Mouse (Mus musculus) heart, adult 8-10 months (tissue): ENCODE measurements around the gene Gm20696. TPM values are rescaled to one million over a fixed set of nuclear protein-coding genes. Genes with fewer than 3 reads are reported as not detected.

Source experiments
- DNase-seq: peaks from one replicate; pipeline ENCODE4 v3.0.0; 2022; ENCODE audit warnings: low spot score
- total RNA-seq, 4 experiments: library from RNA; stranded (reverse); gene quantifications; 2 replicates each; pipeline ENCODE4 v1.2.4; 2022

Gene Gm20696
- total RNA-seq, 4 experiments from 2014 or later, result 0.72 to 2.2 (median 1.6) TPM

DNA sequence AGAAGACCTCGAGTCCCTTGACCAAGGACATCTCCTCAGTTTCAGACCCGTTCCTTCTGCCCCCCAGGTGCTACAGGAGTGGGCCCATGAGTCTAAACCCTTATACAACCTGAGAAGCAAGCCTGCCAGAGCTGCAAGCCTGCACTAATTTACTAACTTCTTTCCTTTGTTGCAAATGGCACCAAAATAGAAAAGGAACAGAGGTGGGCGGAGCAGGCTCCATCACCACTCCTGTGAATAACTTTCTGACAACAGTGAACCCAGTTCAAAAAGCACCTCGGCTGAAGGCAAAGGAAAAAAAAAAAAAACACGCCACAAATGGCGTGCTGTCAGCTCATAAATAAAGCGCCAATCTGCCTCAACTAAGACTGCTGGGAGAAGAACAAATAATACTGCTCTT, 225.5 kb downstream of the Gm20696 start:
- no peak for DNase-seq

DNA sequence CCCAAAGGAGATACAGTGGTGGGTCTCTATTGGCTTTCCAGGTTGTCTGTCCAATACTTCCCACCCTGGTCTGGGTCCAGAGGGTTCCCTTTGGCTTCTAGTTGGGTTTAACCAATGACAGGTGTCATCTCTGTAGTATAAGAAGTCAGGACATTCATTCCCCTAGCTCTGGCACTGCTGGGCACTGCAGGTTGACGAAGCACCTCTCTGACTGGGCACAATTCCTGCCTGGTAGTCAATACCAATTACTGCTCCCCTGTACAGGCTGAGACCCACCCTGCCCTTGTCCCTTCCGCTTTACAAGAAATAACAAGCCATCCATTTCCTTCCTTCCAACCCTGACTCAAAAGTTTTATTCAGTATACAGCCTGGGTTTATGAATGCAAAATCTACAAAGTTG, 226.0 kb downstream of the Gm20696 start:
- DNase-seq, result no peak

DNA sequence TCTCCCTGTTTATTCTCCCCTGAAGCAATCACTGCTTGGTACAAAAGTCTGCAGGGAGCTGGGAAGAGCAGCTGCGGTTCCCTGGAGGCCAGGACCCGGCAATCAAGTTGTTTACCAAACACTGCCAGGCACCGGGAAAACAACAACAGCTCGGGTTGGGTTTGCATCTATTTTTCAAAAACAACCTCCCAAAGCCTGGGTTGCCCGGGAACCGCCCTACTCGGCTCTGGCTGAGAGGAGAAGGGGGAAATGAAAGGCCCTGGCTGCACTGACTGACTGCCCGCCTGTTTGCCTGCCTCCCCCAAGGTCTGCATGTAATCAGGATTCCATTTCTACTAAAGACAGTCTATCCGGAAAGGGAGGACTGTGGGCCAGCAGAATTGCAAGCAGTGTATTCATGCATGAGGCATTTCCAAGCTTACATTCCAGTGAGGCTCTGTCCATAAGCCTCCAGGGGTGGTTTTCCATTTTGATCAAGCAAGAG, 226.7 kb downstream of the Gm20696 start:
- DNase-seq, result peak; percentile 59

DNA sequence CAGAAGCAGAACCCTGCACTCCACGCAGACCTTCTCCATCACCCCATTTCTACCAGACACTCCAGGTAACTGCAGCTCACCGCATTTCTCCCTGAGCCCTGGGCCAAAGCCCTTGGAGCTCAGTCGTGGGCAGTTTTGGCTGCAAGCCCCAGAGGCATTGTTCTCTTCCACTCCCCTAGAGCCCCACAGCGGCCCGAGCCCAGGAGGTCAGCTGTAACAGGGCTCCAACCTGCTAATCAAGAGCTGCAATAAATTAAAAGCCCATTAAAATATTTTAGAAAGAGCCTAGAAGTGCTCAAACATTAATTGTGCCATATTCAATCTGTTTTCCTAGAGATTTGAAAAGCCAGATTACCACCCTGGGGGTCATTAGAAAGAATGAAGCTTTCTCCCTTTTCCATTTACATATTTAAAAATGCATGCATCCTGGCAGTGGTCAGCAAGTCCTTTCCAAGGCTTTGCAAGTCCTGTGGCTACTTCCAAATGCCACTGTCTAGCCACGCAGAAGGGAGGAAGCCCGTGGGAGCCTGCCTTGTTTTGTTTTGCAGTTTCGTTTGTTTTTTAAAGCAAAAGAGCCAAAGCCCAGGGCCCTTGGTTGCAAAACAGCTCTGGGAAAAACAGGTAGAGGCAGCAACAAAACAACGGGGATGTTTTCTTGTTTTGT, 227.3 kb downstream of the Gm20696 start:
- no peak for DNase-seq

DNA sequence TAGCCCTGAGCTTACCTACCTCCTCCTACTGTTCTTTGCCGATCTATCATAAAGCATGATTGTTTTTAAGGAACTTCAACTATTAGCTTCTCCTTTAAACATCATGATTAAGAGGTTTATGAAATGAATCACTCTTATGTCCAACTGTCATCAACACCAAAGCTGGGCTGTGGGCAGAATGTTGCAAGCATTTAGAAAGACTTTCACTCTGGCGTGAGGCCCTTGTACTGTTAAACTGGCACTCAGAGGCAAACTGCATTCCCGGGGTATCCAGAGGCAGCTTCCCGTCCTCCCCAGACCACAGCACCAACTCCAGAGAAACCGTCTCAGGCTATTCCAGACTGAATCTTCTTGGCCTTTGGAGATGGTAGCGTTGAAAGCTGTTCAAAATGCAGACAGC, 230.2 kb downstream of the Gm20696 start:
- no peak for DNase-seq

DNA sequence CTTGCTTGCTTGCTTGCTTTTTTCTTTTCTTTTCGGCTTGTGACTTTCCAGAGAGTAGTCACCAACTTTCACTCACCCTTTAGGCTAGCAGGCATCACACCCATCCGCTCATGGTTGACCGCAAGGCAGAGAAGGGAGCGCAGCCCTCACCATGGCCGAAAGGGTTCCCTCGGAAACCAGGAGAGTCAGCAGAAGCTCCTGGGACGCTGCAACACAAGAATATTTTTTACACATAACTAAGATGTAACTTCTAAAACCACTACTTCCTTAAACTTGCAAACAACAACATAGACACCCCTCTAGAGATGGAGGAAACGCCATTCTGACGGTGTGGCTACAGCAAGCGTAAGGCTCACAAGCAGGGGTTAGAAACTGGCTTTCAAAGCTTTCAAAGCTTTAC, 231.5 kb downstream of the Gm20696 start:
- no peak for DNase-seq

DNA sequence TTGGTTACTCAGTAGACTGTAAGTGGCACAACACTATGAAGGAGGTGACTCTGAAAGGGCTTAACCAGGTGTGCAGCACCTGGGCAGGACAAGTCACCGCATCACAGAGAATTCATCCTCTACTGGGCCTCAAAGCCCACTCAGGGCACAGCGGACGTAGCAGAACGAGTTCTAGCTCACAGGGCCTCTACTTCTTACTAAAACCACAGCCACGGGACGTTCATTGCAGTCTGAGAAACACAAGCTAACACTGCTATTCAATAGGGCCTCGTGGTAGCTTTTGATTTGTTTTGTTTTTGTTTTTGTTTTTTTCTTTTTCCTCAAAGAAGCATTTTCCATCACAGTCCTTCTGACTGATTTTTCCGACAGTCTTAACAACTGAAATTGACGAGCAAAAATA, 233.6 kb downstream of the Gm20696 start:
- DNase-seq, result no peak

DNA sequence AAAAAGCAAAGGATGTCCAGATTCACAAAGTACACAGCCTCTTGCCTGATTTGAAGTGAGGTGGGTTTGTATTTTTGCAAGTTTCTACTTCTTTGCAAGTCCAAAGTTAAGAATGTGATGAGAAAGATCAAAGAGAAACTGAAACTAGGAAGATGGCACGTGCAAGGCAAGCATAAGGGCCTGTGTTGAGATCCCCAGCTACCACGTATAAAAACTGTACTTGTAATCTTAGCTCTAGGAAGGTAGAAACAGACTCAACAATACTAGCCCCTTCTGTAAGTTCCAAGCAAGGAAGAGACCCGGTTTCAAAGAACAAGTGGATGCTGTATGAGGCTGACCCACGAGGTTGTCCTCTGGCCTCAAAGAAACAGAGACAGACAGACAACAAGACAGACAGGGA, 234.7 kb downstream of the Gm20696 start:
- DNase-seq, result no peak

DNA sequence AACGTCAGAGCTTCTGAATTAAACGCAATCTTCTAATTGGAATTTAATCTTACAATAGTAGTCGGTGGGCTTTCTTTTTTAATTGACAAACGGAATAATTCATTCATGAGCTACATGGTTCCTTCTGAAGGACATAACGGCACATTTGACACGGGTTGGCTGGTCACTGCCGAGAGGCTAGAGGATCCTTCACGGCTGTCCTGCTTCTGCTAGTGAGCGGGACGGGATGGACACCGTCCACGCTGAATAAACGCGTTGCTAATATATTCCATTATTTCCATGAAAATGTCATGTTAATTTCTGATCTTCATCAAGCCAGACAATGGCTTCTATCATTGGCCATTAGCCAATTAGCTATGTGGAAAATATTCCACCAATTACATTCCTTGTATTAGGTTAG, 236.0 kb downstream of the Gm20696 start:
- DNase-seq, result no peak

DNA sequence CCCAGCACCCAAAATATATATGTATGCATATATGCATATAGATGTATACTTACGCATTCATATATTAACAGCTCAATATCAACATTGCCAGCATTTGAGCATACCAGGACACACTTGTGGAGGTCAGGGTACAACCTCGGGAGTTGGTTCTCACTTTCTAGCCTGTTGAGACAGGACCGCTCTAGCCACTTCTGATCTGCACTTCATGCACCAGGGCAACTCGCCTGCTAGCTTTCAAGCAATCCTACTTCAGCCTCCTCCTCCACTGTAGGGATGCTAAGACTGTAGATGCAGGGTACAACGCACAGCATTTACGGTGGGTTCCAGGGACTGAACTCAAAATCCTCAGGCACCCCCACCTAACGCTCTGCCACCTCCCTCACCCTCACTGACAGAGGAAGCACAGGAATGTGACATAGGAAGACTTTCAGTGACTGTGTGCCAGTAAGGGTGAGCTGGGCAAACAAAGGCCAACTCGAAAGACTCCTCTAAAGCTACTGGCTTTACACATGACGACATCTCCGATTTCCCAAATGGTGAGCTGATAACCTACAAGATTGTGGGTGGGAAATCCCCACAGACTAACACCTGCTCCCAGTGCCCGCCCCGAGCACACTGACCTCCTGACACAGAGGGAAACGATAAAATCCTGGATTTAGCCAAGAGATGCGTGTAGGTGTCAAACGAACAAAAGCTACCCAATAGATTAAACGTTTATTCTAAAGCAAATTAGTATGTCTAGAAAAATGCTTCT, 237.0 kb downstream of the Gm20696 start:
- no peak for DNase-seq

DNA sequence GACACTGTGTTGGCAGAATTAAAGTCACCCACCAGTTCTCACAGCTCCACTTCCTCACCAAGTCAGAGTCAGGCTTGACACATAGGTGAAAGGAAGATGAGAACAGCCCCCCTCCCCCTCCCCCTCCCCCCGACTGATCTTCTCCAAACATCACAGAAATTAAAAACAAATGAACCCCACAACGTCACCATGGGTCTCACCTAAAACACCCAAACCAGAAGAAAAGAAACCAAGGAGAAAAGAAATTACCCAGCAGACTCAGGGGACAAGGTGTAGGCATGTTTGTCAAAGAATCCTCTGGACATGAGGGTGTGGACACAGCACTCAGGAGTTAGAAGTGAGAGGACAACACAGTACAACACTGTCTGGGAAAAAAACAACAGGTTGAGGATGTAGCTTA, 237.6 kb downstream of the Gm20696 start:
- no peak for DNase-seq

DNA sequence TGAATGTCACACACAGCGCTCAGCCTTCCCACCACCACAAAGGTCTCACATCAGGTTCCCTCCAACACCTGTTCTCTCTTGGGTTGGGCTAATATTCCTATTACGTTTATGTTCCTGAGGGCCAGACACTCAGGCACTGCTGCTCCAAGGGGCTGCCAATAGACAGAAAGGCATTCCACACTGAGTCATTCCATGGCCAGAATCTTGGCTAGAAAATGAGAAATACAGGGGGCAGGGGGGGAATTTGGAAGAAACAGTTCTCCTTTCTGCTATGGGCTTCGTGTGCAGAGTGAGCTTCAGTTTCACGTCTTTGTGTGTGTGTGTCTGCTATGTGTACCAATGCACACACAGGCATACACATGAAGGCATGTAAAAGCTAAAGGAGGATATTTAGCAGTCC, 239.3 kb downstream of the Gm20696 start:
- no peak for DNase-seq

DNA sequence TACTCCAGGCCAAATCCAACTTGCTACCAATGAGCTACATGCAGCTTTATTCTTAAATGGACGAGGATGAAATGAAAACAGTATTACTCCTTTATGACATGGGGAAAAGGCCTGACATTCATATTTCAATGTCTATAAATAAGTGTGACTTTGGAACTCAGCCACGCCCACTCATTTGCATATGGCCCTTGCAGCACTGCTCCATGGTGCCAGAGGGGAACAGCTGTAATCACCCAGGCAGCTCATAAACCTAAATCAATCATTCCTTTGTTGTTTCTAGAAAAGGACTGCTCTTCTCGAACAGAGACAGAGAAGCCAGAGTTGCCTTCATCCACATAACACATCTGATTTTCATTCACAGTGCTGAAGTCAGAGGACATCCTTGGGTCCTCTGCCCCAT, 241.6 kb downstream of the Gm20696 start:
- DNase-seq, result no peak

DNA sequence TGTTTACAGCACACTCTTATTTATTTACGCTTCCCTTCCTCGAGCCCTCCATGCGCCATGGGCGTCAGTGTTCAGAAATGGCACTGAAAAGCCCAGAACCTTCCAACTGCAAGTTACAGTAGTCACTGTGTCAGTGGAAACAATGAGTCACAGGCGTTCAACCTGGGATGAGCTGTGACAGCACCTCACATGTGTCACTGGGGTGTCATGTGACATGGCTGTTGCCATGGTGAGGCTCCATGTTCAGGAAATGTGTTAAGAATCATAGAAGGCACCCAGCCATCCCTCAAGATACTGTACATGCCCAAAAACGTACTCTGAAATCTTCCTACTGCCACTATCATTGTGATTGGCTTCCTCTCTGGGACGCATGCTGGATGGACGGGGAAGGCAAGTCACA, 245.9 kb downstream of the Gm20696 start:
- no peak for DNase-seq

DNA sequence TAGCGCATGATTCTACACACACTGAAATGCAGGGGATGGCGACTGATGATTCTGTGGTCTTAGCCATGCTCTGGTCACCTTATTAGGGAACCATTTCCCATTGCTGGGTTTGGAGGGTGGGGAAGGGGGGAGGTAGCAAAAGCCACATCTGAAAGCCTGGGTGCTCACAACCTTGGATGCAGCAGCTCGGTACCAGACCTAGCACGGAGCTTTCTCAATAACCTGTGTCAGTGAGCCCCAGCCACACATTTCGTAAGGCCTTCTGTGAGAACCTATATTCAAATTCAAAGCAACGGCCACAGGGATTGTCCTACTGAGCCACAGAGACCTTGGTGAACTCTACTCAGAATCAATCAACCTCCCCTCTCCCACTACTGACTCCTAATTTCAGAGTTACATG, 254.0 kb downstream of the Gm20696 start:
- DNase-seq, result no peak

DNA sequence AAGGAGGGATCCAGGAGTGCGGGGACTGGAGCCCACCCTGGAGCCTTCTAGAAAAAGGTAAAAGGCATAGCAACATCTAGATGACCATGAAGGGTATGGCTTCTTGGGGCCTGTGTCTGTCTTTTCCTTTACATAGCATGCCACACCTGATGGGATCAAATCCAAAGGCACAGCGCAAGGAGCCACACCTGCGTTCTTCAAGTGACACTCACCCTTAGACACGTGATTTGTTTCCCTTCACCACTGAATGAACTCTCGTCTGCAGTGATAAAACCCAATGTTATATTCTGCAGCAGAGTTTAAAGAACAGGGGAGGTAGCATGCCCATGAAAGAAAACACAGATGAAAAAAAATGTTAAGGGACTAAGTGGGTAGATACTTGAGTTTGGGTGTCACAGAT, 257.0 kb downstream of the Gm20696 start:
- no peak for DNase-seq

DNA sequence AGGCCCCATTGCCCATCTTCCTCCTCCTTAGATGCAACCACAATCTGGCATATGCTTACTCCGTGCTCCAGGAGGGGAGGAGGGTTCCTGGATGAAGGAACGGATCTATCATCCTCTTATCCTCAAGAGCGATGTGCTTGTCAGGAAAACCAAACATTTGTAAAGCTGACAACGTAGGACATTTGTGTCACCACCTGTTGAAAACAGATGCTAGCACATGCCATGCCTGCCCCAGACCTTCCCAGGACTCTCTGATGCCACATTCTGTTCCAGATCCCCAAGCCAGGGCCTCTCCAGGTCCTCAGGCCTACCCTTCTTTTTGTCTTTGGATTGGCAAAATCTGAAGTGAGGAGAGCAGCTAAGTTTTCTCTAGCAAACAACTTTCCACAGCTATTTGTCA, 257.7 kb downstream of the Gm20696 start:
- no peak for DNase-seq

DNA sequence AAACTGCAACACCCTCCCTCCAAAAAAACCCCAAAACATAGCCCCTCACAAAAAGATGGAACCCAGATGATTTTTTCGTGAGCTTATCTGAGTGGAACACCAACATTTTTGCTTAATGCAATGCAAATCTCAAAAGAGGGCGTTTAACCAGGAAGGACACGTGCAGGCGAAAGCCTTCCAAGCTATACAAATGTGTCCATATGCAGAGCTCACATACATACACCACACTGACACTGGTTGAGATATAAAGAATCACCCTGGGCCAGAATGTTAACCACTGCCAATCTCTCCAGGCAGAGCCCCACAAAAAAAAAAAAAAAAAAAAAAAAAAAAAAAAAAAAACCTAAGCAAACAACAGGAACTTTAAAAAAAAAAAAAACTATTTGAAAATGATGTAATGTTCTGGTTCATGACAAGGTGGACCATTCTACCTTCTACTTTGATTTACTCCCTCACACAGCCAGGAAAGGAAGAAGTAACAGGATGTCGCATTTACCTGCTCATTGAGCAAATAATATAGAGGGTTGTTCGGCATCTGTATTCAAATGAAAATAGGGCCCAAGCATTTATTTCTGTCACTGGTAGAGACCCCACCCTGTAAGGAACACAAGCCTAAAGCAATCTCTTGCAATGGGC, 262.7 kb downstream of the Gm20696 start:
- DNase-seq, result no peak

DNA sequence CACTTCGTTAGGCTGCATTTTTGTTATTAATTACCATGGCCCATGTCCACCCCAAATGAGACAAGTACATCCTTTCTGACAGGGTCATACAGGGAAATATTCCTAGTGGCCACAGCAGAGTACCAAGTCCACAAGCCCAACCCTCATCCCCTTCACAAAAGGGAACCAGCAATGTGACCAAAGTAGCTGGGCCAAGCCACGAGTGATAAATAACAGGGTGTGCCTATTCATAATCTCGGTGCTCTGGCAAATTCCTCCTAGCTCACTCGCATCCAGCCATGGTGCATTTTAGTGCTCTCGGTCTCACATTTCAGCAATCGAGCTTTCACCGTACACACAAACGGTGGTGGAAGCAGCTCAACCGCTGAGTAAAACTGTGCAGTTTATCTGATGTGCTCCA, 263.7 kb downstream of the Gm20696 start:
- no peak for DNase-seq

DNA sequence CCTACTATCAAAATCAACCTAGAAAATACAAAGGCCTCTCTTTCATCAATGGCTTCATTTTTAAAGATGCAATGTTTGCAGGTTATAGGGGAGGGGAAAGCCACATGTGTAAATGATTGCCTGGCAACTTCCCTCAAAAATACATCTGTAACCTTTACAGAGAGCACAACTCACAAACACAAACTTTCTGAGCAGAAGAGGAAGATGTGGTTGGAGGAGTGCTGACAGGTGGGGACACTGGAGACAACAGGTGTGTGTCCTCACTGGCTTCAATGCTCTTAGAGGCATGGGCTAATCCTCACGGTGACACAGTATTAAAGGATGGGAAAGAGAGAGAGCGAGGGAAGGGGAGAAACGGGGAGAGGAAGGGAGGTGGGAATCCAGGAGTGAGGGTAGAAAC, 264.2 kb downstream of the Gm20696 start:
- DNase-seq, result no peak

DNA sequence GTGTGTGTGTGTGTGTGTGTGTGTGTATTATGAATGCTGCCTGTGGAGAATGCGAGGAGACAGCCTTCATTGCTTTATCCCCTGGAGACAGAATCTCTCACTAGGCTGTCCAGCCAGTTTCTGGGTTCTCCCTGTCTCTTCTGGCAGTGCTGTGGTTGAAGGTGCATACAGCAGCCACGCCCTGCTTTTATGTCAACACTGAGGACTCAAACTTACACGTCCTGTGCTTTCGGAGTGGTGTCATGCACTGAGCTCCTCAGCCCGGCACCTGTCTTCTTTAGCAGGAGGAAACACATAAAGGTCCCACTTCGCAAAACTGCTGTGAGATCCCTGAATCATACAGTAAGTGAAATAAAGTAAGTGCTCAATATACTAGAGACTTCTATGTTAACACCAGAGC, 264.8 kb downstream of the Gm20696 start:
- no peak for DNase-seq

DNA sequence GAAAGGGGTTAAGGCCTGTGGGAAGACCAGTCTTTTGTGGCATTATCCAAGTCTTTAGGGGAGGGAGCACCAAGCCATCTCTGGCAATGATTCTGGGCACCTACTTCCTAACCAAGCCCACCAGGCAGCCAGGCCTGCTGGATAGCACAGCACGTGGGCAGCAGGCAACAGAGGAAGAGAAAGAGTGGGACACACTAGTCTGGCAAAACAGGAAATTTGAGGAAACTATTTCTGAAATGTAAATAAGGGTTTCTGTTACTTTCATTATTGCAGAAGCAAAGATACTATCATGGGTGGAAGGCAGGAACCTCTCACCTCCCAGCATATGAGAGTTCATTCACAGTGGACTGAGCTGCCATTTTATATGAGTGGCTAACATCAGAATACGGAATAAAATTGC, 265.4 kb downstream of the Gm20696 start:
- DNase-seq, result no peak

DNA sequence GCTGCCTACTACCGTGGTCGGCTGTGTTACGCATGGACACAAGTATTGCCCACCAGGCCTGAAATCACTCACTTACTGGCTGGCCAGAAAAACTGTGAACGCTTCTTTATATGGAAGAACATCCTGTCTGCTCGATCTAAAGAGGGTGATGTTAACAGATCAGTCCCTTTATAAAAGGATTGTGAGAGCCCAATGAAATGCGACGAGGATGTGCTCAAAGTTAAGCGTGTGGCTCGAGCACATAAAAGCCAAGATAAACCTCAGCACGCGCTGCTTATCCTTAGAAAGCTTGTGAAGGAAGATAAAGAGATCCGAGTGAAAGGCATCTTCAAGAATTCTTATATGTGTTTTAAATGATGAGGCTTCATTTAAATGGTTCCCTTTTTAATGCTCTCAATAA, 270.9 kb downstream of the Gm20696 start:
- no peak for DNase-seq
